Mouse (Mus musculus): Measurements from ENCODE around the gene Dohh. TPM values are rescaled to one million over a fixed set of nuclear protein-coding genes. Genes with fewer than 3 reads are reported as not detected.

Gene Dohh
- polyA plus RNA-seq, 1 experiment from 2014 or later = 98.7 TPM

DNA sequence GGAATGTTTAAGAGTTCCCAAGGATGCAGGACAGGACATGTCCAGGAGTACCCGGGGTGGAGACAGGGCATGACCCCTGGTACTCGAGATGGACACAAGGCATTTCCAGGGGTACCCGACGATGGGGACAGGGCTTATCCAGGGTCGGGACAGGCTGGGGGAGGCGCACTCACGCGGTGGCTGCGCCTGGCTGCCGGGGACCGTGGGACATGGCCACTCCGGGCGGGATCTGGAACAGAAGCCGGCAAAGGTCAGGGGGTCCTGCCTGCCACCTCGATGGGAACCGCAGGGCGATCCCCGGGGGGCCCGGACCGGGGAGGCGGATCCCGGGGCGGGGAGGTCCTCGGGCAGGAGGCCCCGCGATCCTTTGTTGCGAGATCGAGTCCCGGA lies 34.3 kb upstream of the Dohh start:
- Histone ChIP-seq H3K36me3 (peaks cover 35% of the 10 kb centered on the region), H3K4me3 (peak overlapping the region; percentile 77), H3K27me3 (ENCODE audit: low read depth, poor library complexity, severe bottlenecking) (peaks cover 48% of the 10 kb centered on the region), H3K27ac (replicated peaks) (peak overlapping the region; percentile 95), H3K9me3 (replicated peaks) (no peaks in the 10 kb centered on the region), H3K4me1 (peaks cover 63% of the 10 kb centered on the region)
- no peak for DNase-seq (ENCODE audit: low spot score)
- WGBS = under 1% methylated on average over 29 of the region's 29 CpGs

DNA sequence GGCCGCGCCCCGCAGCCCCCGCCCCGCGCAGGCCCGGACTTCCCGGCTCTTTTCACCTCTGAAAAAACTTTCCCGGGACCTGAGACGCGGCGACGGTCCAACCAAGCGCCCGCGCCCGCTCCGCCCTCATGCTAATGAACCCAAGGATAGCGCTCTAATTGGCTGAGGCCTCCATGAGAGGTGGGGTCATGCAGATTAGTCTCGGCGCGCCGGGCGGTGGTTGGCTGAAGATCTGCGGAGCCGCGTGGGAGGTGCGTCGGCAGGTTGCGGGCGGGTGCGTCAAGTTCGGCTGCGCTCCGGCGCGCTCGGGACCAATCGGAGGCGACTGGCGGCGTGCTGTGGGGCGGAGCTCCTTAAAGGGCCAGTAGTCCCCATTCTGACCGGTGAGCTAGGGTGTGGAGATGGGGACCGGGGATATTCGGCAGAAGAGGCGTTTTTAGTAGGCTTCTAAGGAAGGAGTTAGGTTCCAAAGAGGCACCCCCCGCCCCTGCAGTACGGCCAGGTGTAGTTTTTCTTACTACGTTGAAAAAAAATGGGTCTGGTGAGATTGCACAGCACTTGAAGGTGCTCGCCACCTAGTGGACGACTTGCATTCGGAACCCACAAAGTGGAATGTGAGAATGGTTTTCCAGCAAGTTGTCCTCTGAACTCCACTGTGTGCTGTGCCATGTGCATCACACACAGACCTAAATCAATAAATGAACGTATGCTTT lies 33.7 kb upstream of the Dohh start, which contains the start of gene Hmg20b:
Hmg20b (minus strand) TSS at position 130 of the 713 bp plus-strand sequence.
- Histone ChIP-seq H3K27ac (replicated peaks) (peak within 1 kb of the TSS; percentile 95), H3K9me3 (replicated peaks) (no peaks in the 10 kb centered on the region), H3K27me3 (ENCODE audit: low read depth, poor library complexity, severe bottlenecking) (peaks cover 48% of the 10 kb centered on the region), H3K36me3 (peaks cover 30% of the 10 kb centered on the region), H3K4me1 (peaks cover 66% of the 10 kb centered on the region), H3K4me3 (peak within 1 kb of the TSS; percentile 77)
- peak; percentile 100 for DNase-seq (ENCODE audit: low spot score)
- WGBS = under 1% methylated on average over 54 of the region's 54 CpGs

DNA sequence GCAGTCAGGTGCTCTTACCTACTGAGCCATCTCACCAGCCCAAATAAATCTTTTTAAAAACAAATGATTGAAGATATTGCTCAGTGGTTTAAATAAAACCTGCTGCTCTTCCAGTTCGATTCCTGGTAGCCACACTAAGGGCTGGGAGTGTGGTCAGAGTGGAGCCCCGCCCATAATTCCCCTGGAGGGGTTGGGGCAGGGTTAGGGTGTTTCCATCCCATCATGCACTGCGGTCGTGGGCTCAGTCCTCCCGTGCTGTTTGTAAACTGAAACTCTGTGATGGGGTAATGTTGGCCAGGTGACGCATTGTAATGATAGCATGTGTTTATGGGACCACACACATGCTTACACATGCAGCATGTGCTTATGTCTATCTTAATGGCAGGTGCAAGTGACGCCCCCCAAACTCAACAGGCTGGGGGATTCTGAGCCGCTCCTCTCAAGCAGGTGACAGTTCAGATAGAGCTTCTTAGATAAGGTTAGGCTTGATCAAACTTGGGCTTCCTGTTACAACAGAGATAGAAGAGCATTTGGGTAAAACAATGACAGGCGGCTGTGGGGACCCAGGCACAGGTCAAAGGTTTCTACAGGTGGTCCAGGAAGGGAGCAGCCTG lies 32.4 kb upstream of the Dohh start:
- peaks cover 63% of the 10 kb centered on the region for H3K4me1 ChIP-seq
- H3K36me3 ChIP-seq = peaks cover 18% of the 10 kb centered on the region
- H3K27me3 ChIP-seq (ENCODE audit: low read depth, poor library complexity, severe bottlenecking) = peaks cover 48% of the 10 kb centered on the region
- H3K27ac ChIP-seq (replicated peaks) = 0 out of 2 replicates have a peak overlapping the region, but pooled peaks have one; percentile 2
- 28% methylated on average over 9 of the region's 9 CpGs for WGBS
- H3K4me3 ChIP-seq = no peak overlapping the region
- H3K9me3 ChIP-seq (replicated peaks) = no peaks in the 10 kb centered on the region
- no peak for DNase-seq (ENCODE audit: low spot score)

DNA sequence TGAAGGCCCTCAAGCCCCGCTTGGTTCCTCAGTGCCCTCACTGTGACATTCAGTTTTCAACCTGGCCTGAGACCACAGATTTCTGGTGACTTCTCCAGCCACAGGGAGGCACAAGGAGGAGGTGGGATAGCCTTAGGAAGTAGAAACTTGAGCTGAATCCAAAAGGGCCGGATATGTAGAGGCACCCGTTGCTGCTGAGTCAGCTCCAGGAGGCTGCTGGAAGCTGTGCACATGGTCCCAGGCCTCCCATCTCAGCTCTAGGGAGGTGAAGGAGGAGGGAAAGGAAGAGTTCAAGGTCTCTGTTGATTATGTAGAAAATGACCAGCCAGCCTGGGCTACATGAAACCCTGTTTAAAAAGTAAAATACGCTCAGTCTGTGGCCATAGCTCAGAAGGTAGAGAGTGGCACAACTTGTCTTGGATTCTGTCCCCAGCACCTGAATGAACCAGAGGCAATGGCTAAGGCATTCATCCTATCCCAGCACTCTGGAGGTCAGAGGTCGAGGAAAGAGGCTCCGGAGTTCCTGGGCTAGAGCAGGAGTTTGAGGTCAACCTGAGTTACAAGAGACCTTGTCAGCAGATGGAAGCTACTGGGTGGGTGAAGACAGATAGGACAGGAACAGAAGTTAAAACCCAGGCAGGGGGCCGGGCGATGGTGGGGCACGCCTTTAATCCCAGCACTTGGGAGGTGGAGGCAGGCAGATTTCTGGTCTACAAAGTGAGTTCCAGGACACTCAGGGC lies 29.3 kb upstream of the Dohh start:
- peaks cover 43% of the 10 kb centered on the region for H3K27me3 ChIP-seq (ENCODE audit: low read depth, poor library complexity, severe bottlenecking)
- no peak overlapping the region for H3K4me3 ChIP-seq
- no peaks in the 10 kb centered on the region for H3K9me3 ChIP-seq (replicated peaks)
- peaks cover 65% of the 10 kb centered on the region for H3K4me1 ChIP-seq
- no peak for DNase-seq (ENCODE audit: low spot score)
- 57% methylated on average over 9 of the region's 9 CpGs for WGBS
- H3K27ac ChIP-seq (replicated peaks) = no peak overlapping the region; the same call in 1 of the 2 replicates
- H3K36me3 ChIP-seq = no peaks in the 10 kb centered on the region

DNA sequence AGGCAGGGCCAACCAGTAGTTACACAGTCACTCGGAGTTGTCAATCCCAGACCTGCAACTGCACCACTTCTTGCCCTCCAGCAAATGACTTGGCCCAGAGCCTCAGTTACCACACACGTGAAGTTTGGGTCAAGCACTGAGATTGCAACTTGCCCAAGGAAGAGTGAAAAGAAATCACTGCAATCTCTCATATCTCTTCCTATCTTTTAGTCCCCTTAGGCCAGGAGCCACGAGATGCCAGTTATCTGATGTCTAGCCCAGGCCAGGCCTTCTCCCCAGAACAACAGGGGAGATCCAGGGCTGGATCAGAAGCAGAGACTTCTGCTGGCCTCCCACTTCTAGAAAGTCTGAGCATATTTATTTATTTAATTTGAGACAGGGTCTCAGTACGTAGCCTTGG lies 28.7 kb upstream of the Dohh start:
- Histone ChIP-seq H3K36me3 (no peaks in the 10 kb centered on the region), H3K4me3 (no peak overlapping the region), H3K27me3 (ENCODE audit: low read depth, poor library complexity, severe bottlenecking) (peaks cover 43% of the 10 kb centered on the region), H3K4me1 (peaks cover 69% of the 10 kb centered on the region), H3K9me3 (replicated peaks) (no peaks in the 10 kb centered on the region), H3K27ac (replicated peaks) (no peak overlapping the region)
- no peak for DNase-seq (ENCODE audit: low spot score)
- 87% methylated on average over 4 of the region's 4 CpGs for WGBS

DNA sequence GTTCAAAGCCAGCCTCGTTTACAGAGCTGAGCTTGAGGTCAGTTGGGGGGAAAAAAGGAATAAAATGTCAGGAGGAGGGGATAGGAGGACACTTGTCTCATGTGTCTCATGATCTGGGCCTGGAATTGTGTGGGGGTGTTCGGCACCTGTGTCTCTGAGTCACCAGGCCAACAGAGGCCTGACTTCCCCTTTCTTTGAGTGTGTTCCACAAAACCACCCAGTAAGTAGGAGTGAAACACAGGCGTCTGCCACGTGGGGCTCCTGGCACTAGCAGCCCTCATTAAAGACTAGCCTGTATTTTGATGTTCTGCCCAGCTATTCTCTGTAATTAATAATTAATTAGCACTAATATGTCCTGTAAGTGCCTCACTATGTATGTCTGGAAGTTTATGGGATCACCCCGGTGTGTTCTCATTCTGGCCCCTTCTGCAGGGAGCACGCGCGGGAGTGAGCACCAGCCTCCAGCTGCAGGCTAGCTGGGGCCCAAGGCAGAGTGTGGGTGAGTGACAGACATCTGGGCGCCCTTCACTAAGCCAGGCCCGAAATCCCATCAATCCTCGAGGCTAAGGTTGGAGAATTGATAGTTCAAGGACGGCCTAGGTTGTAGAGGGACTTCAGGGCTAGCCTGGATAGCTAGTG lies 27.8 kb upstream of the Dohh start:
- no peaks in the 10 kb centered on the region for H3K9me3 ChIP-seq (replicated peaks)
- H3K27ac ChIP-seq (replicated peaks) = peak overlapping the region; percentile 53; the same call in 1 of the 2 replicates
- H3K36me3 ChIP-seq = peaks cover 5% of the 10 kb centered on the region
- no peak for DNase-seq (ENCODE audit: low spot score)
- H3K4me1 ChIP-seq = peaks cover 71% of the 10 kb centered on the region
- WGBS = 61% methylated on average over 12 of the region's 12 CpGs
- peak overlapping the region; percentile 78 for H3K4me3 ChIP-seq
- peaks cover 43% of the 10 kb centered on the region for H3K27me3 ChIP-seq (ENCODE audit: low read depth, poor library complexity, severe bottlenecking)

DNA sequence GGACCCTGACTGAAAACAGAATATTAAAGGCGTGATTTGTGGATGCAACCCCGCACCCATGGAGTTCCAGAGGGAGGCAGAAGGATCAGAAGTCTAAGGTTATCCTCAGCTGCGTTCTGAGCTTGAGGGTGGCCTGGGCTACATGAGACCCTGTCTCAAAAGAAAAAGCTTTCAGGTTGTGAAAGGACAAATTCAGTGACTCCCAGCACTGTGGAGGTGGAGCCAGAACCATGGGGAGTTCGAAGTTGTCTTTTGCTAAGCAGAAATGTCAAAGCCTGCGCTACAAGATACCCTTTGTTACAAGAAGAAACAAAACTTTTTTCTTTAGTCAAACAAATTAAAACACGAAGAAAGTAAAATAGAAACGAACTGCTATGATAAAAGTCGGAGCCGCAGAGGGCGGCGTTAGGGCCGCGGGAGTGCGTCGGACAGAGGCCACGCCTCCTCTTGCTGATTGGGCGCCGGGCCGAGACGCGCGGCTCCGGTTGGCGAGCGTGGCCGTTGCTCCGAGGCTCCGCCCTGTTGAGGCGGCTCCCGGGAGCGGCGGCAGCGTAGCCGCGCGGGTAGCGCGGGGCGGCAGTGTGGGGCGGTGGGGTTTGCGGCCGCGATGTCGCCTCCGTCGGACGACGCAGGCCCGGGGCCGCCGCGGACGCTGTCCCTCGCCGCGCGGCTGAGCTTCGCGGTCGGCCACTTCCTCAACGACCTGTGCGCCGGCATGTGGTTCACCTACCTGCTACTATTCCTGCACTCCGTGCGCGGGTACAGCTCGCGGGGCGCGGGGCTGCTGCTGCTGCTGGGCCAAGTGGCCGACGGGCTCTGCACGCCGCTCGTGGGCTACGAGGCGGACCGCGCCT lies 27.0 kb upstream of the Dohh start, which contains the start of gene Mfsd12:
Mfsd12 (plus strand) TSS at position 501 of the 854 bp plus-strand sequence.
- H3K4me3 ChIP-seq = peak within 1 kb of the TSS; percentile 78
- peaks cover 12% of the 10 kb centered on the region for H3K36me3 ChIP-seq
- peaks cover 72% of the 10 kb centered on the region for H3K4me1 ChIP-seq
- WGBS = 2% methylated on average over 79 of the region's 79 CpGs
- peaks cover 48% of the 10 kb centered on the region for H3K27me3 ChIP-seq (ENCODE audit: low read depth, poor library complexity, severe bottlenecking)
- peak; percentile 87 for DNase-seq (ENCODE audit: low spot score)
- H3K9me3 ChIP-seq (replicated peaks) = no peaks in the 10 kb centered on the region
- H3K27ac ChIP-seq (replicated peaks) = peak within 1 kb of the TSS; percentile 84

DNA sequence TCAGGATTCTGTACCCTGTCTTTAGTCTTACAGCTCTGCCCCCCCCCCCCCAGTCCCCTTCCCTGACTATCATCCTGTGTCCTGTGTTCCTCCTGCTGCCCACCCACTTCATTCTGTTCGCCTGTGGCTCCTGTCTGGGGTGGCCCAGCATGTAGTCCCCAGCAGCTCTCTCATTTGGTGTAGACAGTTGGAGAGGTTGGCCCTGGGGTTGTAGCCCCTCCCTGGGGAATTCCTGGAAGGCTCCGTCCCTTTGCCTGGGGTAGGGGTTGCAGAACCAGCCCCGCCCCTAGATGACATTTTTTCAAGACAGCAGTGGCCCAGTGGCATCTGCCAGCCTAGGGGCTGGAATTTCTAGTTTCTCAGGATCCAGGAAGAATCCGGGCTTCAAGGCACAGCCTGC lies 26.0 kb upstream of the Dohh start:
- Histone ChIP-seq H3K9me3 (replicated peaks) (no peaks in the 10 kb centered on the region), H3K27ac (replicated peaks) (peak overlapping the region; percentile 84), H3K36me3 (peaks cover 19% of the 10 kb centered on the region), H3K27me3 (ENCODE audit: low read depth, poor library complexity, severe bottlenecking) (peaks cover 58% of the 10 kb centered on the region), H3K4me3 (peak overlapping the region; percentile 78), H3K4me1 (peaks cover 81% of the 10 kb centered on the region)
- no peak for DNase-seq (ENCODE audit: low spot score)
- WGBS = 24% methylated on average over 4 of the region's 4 CpGs

DNA sequence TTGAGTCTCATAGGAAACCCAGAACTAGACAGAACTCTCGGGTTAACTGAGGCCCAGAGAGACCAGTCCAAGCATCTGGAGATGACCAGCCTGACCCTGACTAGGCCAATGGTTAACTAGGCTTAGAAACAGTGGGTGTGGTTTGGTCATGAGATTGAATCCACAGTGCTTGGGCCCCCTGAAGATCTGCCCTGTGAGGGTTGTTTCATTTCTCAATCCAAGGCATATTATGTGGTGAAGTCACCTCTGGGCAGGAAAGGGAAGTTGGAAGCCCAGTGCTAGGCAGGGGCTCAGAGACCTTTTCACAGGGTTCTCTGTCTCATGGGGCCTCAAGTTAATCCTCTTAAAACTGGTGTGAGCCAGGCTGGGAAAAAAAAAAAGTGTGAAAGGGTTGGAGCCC lies 25.4 kb upstream of the Dohh start:
- Histone ChIP-seq H3K36me3 (peaks cover 19% of the 10 kb centered on the region), H3K4me3 (peak overlapping the region; percentile 78), H3K4me1 (peaks cover 88% of the 10 kb centered on the region), H3K27ac (replicated peaks) (peak overlapping the region; percentile 25; the same call in 1 of the 2 replicates), H3K9me3 (replicated peaks) (no peaks in the 10 kb centered on the region), H3K27me3 (ENCODE audit: low read depth, poor library complexity, severe bottlenecking) (peaks cover 64% of the 10 kb centered on the region)
- no peak for DNase-seq (ENCODE audit: low spot score)
- WGBS = 56% methylated on average over 1 of the region's 1 CpGs

DNA sequence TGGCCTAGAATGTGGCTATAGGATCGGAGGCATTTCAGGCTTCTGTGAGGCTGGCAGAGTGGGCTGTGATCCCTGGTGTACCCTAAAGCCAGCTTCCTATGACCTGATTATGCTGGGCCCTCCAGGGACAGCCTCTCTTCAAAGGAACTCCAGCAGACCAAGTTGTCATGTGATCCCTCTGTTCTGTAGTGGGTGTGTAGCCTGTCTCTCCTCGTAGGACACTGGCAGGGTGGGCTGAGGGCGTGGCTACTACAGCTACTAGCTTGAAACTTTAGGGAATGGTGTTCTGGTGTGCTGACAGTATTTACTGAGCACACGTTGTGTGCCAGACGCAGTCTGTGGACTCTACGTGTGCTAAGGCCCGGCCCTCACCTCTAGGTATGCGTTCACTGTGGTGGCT lies 23.5 kb upstream of the Dohh start:
- Histone ChIP-seq H3K27ac (replicated peaks) (no peak overlapping the region), H3K4me3 (no peak overlapping the region), H3K4me1 (peaks cover 94% of the 10 kb centered on the region), H3K9me3 (replicated peaks) (no peaks in the 10 kb centered on the region), H3K36me3 (peaks cover 19% of the 10 kb centered on the region), H3K27me3 (ENCODE audit: low read depth, poor library complexity, severe bottlenecking) (peaks cover 64% of the 10 kb centered on the region)
- 71% methylated on average over 8 of the region's 8 CpGs for WGBS
- DNase-seq (ENCODE audit: low spot score) = no peak

DNA sequence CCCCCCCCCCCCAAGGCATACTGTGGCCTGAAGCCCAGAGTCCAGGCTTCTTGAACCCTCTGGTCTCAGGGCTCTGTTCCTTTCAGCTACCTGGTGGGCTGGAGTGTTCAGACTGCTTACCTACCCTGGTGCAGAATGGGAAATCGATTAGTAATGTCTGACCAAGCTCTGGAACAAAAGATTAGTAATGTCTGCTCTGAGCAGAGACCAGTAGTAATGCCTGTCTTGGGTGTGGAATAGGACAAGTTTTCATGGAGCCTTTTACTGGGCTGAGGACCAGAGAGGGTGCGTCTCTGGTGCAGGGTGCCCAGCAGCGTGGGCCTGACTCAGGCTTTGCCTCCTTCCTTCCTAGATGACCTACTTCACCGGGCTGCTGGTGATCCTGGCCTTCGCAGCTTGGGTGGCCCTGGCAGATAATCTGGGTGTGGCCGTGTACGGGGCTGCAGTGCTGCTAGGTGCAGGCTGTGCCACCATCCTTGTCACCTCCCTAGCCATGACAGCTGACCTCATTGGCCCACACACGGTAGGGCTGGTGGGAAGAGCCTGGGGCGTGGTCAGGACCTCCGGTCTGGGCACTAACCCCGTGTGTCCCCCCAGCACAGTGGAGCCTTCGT lies 21.8 kb upstream of the Dohh start:
- Histone ChIP-seq H3K27ac (replicated peaks) (peak overlapping the region; percentile 78), H3K4me3 (0 out of 2 replicates have a peak overlapping the region, but pooled peaks have one; percentile 52), H3K36me3 (peaks cover 32% of the 10 kb centered on the region), H3K9me3 (replicated peaks) (no peaks in the 10 kb centered on the region), H3K4me1 (peaks cover 100% of the 10 kb centered on the region), H3K27me3 (ENCODE audit: low read depth, poor library complexity, severe bottlenecking) (peaks cover 52% of the 10 kb centered on the region)
- 71% methylated on average over 12 of the region's 12 CpGs for WGBS
- DNase-seq (ENCODE audit: low spot score) = no peak

Measured in midbrain, embryonic 10.5 days (tissue).